Mouse (Mus musculus): ENCODE results near the gene Slc16a7.

DNA sequence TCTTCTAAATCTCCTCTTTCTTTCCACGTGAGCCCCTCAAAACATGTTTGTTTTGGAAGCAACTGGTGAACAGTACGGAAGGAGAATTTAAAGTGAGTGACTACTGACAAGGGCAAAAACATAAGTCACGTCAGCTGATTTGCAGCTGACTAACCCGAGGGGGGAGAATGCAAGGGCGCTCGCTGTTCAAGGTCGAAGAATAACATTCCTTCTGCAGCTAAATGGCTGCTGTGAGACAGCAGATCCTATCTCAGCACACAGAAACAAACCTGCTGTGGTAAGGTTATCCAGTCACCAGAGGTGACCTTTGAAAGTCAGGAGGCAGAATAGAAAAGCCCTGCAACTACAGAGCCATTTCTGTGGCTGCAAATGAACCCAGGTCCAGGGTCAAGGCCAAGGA, 47.1 kb downstream of the Slc16a7 start:
- no peak for TF ChIP-seq CTCF (IDR thresholded peaks at IDR 0.05; ENCODE audit: low read depth, low read length)
- TF ChIP-seq POLR2A (IDR thresholded peaks at IDR 0.05; ENCODE audit: extremely low read depth, insufficient read depth, low read length) = no peak
